In genomic region chr12:91064368-91064999, GRCm38 (mm10) we compare ENCODE assay signal across 12 mouse cellular contexts.
"Had no signal": no experiment of that assay in that cellular context is flagged by ENCODE, and none has a peak within 500 bp of the region (broad histone marks: within the 10 kb centered on the region; RNA-seq: fewer than 3 reads in every experiment).

No protein-coding gene starts in this region.

- DNase-seq: kidney, adult 8-10 months; kidney, postnatal 25 days; lung, postnatal 10 days; right cerebral cortex, adult 18-20 months; right cerebral cortex, postnatal 25 days; thymus, postnatal 36 days had no signal

- H3K4me2 ChIP-seq: limb, embryonic 15.5 days; liver, embryonic 12.5 days; midbrain, embryonic 13.5 days; neural tube, embryonic 15.5 days had no signal

- H3K27ac ChIP-seq: left cerebral cortex, adult 2 months; limb, embryonic 15.5 days; liver, embryonic 12.5 days; midbrain, embryonic 13.5 days; neural tube, embryonic 15.5 days had no signal

- H3K27me3 ChIP-seq: limb, embryonic 15.5 days; liver, embryonic 12.5 days; midbrain, embryonic 13.5 days; neural tube, embryonic 15.5 days had no signal

- H3K9me3 ChIP-seq: limb, embryonic 15.5 days; liver, embryonic 12.5 days; midbrain, embryonic 13.5 days; neural tube, embryonic 15.5 days had no signal

- H3K9ac ChIP-seq: limb, embryonic 15.5 days; liver, embryonic 12.5 days; midbrain, embryonic 13.5 days; neural tube, embryonic 15.5 days had no signal

- H3K36me3 ChIP-seq: limb, embryonic 15.5 days; liver, embryonic 12.5 days; midbrain, embryonic 13.5 days; neural tube, embryonic 15.5 days had no signal

- H3K4me1 ChIP-seq: limb, embryonic 15.5 days; liver, embryonic 12.5 days; neural tube, embryonic 15.5 days had no signal

- H3K4me3 ChIP-seq: left cerebral cortex, adult 2 months; limb, embryonic 15.5 days; liver, embryonic 12.5 days; midbrain, embryonic 13.5 days; myocyte; neural tube, embryonic 15.5 days had no signal

- ATAC-seq: liver, embryonic 12.5 days; midbrain, embryonic 13.5 days had no signal
